Mouse (Mus musculus) lung, postnatal 14 days (tissue): ENCODE results near the gene Ostm1.

ENCODE experiments used
- DNase-seq: peaks from one replicate; pipeline ENCODE4 v3.0.0; 2021

Ostm1 gene

DNA sequence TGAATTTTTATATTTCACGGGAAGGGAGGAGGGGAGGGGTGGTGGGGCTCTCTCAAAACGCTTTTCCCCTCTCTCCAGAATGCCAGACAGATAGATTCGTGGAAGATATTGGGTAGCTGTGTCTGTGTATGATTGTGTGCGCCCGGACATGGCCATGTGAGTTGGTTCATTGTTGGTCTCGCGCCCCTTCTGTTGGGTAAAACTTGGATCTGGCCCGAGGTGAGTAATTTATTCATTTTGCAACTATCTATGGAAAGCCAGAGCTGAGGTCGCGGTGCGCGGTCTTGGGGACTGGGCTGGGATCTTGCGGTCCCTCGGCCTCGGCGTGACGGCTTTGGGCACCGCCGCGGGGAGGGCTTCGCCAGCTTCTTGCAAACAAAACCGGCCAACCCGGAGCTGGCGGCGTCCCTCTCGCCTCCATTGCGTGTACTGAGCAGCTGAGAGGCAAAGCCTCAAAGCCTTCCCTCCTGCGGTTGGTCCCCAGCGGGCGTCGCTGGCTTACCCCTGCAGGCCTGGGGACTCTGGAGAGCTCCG is 347 bp downstream of the Ostm1 start:
- DNase-seq: no peak

GRCm38 (mm10) chr10:42584436-42584983 is 888 bp downstream of the Ostm1 start:
- no peak for DNase-seq

DNA sequence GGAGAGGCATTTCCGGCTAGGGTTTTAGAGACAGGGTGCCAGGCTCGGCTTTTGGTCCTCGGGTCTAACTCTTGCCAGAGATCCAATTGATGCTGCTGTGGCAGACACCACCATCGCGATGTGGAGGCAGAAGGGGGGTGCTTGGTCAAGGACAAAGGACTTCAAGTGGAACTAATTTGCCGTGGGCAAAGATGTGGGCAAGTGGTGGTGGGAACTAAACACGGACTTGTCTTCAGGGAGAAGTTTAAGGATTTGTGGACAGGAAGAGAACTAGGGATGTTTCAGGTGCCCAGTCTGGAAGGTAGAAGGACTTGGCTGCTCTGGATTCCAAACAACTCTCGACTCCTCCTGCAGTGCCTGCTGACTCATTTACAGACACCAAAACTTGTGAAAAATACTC is 1.5 kb downstream of the Ostm1 start:
- DNase-seq: no peak

DNA sequence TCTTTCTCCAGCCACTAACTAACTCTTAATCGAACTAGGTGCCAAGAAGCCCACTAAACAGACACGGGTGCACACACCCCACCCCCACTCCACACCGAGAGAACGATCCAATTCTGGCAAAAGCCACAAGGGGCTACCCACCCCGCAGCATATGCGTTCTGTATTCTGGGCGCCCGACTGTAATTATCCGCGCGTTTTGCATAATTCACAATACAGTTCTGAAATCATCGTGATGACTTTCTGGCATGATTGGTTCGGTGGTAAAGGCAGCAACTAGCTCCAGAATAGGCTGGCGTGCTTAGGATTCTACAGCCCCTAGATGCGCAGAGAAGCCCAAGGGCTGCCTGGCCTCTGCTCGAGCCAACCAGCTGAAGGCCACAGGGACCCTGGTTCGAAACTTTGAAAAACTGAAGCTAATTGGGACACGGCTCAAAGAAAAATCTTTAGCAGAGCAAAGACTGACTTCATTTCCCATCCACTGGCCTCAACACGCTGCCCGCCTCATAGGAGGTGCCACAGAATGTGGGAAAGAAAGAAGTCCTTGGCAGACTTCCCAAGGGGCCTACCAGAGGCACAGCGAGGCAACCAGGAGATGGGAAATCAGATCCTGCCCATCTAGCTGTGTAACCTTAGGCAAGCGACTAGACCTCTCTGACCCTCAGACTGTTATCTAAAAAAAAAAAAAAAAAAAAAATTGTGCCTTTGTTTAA is 2.1 kb downstream of the Ostm1 start:
- DNase-seq: no peak

GRCm38 (mm10) chr10:42587961-42588750 is 4.5 kb downstream of the Ostm1 start:
- no peak for DNase-seq

GRCm38 (mm10) chr10:42589505-42589904 is 5.9 kb downstream of the Ostm1 start:
- no peak for DNase-seq

GRCm38 (mm10) chr10:42590261-42591184 is 6.9 kb downstream of the Ostm1 start:
- no peak for DNase-seq

DNA sequence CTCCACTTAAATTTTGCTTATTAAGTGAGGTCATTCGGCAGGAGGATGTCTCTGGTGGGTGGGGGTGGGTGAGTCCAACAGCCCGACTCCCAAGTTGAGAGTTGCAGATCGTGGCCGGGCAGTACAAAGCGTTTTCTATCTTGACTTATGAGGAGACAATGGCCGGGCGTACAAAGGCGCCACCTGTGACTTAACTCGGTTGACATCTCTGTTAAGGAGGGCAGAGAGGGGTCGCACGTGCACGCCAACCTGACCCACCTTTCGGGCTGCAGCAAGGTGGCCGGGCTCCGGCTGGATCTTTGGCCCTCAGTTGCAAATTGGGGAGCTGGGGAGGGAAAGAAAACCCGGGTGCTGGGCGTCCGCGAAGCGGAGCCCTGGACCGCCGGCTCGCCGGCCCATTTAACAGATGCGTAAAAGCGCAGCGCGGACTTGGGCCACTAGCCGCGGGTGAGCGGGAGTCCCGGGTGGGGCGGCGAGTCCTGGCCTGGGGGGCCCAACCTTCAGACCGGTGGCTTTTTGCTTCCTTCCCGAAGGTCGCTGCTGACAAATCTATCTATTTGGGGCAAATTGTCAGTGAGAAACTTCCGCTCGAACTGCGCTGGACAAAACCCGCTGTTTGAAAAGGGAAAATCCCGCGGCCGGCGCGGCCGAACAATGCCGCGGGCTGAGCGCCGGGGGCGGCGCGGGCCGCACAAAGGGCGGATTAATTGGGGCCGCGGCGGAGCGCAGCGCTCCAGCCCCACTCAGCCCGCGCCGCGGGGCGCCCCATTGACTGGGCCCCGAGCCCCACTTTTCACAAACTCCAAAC is 7.8 kb downstream of the Ostm1 start:
- DNase-seq: no peak

- DNase-seq: no peak
Measured at GRCm38 (mm10) chr10:42591993-42592686, 8.5 kb downstream of the Ostm1 start.

DNA sequence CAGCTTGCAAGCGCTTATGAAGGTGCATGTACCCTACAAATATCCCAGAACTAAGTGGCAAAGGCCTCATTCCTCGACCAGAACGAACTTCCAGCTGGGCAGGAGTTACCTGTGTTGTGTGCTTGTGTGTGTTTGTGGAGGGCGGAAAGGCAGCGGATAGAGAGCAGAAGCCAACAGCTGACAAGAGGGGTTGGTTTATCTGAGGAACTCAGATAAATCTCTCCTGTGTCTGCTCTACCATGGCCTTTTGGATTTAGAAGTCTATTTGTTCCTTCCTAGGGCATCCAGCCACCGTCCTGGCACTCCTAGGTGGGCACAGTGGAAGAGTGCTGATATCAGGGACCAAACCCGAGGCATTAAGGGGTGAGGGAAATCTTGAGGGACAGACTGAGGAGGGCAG is 9.6 kb downstream of the Ostm1 start:
- DNase-seq: no peak

GRCm38 (mm10) chr10:42598615-42599014 is 15.0 kb downstream of the Ostm1 start:
- DNase-seq: no peak

GRCm38 (mm10) chr10:42601556-42601955 is 17.9 kb downstream of the Ostm1 start:
- no peak for DNase-seq

- DNase-seq: no peak
Measured at GRCm38 (mm10) chr10:42604874-42605273, 21.3 kb downstream of the Ostm1 start.

GRCm38 (mm10) chr10:42606757-42607156 is 23.1 kb downstream of the Ostm1 start:
- no peak for DNase-seq

DNA sequence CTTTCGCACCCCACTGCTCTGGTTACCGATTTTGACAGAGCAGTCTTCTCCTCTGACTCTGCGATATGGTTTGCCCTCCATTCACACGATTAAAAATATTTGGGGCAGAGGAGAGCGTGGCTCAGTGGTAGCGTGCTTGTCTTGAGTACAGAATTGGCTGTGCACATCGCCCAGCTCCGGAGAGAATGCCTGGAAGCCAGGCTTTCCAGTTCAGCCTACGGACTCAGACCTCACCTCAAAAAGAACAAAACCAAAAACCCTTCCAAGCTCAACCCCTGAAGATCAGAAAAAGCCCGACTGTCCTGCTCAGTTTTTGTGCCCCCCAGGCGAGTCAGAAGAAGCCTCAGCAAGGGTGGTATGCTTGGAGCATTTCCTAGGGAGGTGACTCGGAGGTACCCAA is 29.5 kb downstream of the Ostm1 start:
- DNase-seq: no peak

- DNase-seq: no peak
Measured at GRCm38 (mm10) chr10:42613639-42614381, 30.2 kb downstream of the Ostm1 start.

GRCm38 (mm10) chr10:42614766-42615165 is 31.1 kb downstream of the Ostm1 start:
- no peak for DNase-seq

DNA sequence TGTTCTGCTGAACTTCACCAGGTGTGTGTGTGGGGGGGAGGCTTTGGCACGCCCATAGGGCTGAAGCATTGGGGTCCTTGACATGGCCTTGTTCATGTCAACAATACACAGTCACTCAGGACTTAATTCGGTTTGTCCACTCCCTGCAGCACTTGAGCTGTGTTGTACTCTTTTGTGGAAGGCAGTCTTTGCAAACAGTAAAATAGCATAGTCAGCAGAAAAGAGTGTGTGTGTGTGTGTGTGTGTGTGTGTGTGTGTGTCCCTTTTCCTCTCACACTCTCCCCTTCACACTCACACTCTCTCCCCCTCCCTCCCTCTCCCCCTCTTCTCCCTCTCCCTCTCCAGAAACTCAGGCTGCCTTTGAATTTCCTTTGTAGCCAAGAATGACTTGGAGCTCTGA is 34.7 kb downstream of the Ostm1 start:
- no peak for DNase-seq

DNA sequence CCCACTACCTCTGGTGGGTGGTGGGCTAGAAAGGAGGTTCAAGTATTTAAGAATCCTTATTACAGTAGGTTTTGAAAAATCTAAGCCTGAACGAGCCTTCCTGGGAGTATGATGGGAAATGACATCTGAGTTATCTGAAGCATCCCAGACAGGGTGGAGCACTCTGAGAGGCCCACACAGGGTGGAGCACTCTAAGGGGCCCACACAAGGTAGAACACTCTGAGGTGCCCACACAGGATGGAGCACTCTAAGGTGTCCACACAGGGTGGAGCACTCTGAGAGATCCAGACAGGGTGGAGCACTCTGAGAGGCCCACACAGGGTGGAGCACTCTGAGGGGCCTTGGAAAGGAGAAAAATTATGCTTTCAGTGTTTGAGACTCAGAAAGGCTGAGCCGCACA is 42.3 kb downstream of the Ostm1 start:
- DNase-seq: no peak

DNA sequence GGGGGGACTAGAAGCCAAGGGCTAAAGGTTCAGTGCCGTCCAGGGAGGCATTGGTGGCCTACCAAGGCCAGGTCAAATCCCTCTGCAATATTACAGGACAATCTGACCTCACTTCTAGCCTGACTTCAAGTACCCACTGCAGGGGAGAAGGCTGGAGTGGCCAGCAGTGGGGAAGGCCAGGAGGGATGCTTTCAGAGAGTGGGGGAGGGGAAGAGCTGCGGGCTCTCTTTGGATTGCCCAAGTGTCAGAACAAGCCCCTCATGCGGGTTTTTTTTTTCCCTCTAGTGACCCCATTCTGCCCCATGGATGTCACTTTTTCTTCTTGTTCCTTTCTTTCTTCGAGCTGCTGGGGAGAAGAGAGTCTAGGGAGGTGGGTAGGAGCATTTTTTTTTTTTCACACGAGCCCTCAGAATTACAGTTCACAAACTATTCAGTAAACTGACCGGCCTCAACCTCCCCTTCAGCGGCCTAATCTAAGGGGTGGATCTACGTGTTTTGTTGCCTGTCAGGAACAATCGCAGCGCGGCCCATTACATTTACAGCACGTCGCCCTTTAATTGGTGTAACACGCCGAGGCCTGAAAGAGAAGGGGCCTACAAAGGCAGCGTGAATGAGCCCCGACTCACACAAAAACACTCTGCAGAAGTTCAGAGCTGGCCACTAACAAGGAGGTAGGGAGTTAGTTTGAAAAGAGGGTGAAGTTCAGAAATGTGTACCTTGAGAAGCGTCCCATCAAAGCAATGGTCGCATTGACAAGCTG is 47.2 kb downstream of the Ostm1 start:
- no peak for DNase-seq
